Mouse (Mus musculus): ENCODE results near the gene Slc13a2.

The Slc13a2 gene

GRCm38 (mm10) chr11:78392728-78393127, 29.3 kb downstream of the Slc13a2 start:
- no peak for DNase-seq (ENCODE audit: low spot score in 2 of 2)

- DNase-seq (ENCODE audit: low spot score in 2 of 2), result no peak
These were observed 35.4 kb downstream of the Slc13a2 start, which contains the start of gene Foxn1 for GRCm38 (mm10) chr11:78386508-78387043. TSS of gene Foxn1 (minus strand) at chr11:78386558.

- DNase-seq (ENCODE audit: low spot score in 2 of 2), result no peak
These were observed 36.2 kb downstream of the Slc13a2 start for GRCm38 (mm10) chr11:78385776-78386175.

- no peak for DNase-seq (ENCODE audit: low spot score in 2 of 2)
These were observed 39.3 kb downstream of the Slc13a2 start for GRCm38 (mm10) chr11:78382701-78383100.

- no peak for DNase-seq (ENCODE audit: low spot score in 2 of 2)
These were observed 39.7 kb downstream of the Slc13a2 start for GRCm38 (mm10) chr11:78382286-78382685.

GRCm38 (mm10) chr11:78380996-78381395, 41.0 kb downstream of the Slc13a2 start:
- no peak for DNase-seq (ENCODE audit: low spot score in 2 of 2)

- DNase-seq (ENCODE audit: low spot score in 2 of 2), result no peak
These were observed 41.7 kb downstream of the Slc13a2 start for GRCm38 (mm10) chr11:78380351-78380750.

GRCm38 (mm10) chr11:78377549-78378159, 44.4 kb downstream of the Slc13a2 start:
- DNase-seq (ENCODE audit: low spot score in 2 of 2), result no peak

GRCm38 (mm10) chr11:78374147-78374546, 47.9 kb downstream of the Slc13a2 start:
- no peak for DNase-seq (ENCODE audit: low spot score in 2 of 2)

- DNase-seq (ENCODE audit: low spot score in 2 of 2), result no peak
These were observed 49.4 kb downstream of the Slc13a2 start for GRCm38 (mm10) chr11:78372610-78373009.

- DNase-seq (ENCODE audit: low spot score in 2 of 2), result no peak
These were observed 49.9 kb downstream of the Slc13a2 start for GRCm38 (mm10) chr11:78372166-78372565.

GRCm38 (mm10) chr11:78371711-78372110, 50.3 kb downstream of the Slc13a2 start:
- DNase-seq (ENCODE audit: low spot score in 2 of 2), result no peak

- no peak for DNase-seq (ENCODE audit: low spot score in 2 of 2)
These were observed 51.6 kb downstream of the Slc13a2 start for GRCm38 (mm10) chr11:78370389-78370788.

GRCm38 (mm10) chr11:78367456-78368225, 54.4 kb downstream of the Slc13a2 start:
- DNase-seq (ENCODE audit: low spot score in 2 of 2), result no peak

- DNase-seq (ENCODE audit: low spot score in 2 of 2), result no peak
These were observed 57.9 kb downstream of the Slc13a2 start for GRCm38 (mm10) chr11:78364103-78364502.

- DNase-seq (ENCODE audit: low spot score in 2 of 2), result no peak
These were observed 58.6 kb downstream of the Slc13a2 start for GRCm38 (mm10) chr11:78363309-78364007.

GRCm38 (mm10) chr11:78360789-78361131, 61.3 kb downstream of the Slc13a2 start:
- no peak for DNase-seq (ENCODE audit: low spot score in 2 of 2)

- peak; percentile 51 to 71 for DNase-seq (ENCODE audit: low spot score in 2 of 2)
These were observed 61.8 kb downstream of the Slc13a2 start for GRCm38 (mm10) chr11:78360125-78360788.

GRCm38 (mm10) chr11:78358330-78359007, 63.5 kb downstream of the Slc13a2 start:
- DNase-seq (ENCODE audit: low spot score in 2 of 2), result no peak

- DNase-seq (ENCODE audit: low spot score in 2 of 2), result peak; percentile 47 to 71
These were observed 66.4 kb downstream of the Slc13a2 start for GRCm38 (mm10) chr11:78355471-78356238.

- no peak for DNase-seq (ENCODE audit: low spot score in 2 of 2)
These were observed 67.1 kb downstream of the Slc13a2 start for GRCm38 (mm10) chr11:78354905-78355304.

Data from spleen, postnatal 14 days (tissue).